Mouse (Mus musculus): ENCODE measurements around the gene Agt.

- TF ChIP-seq POLR2A (IDR thresholded peaks at IDR 0.05; ENCODE audit: borderline replicate concordance, insufficient read depth, low read length) = no peak
- TF ChIP-seq CTCF (IDR thresholded peaks at IDR 0.05; ENCODE audit: borderline replicate concordance, insufficient read depth, low read depth, low read length) = no peak
These were observed 22.2 kb downstream of the Agt start for GRCm38 (mm10) chr8:124547269-124547668.

Measured in cerebellum, adult 2 months (tissue).